Mouse (Mus musculus) MEL (cell line): ENCODE data around the gene Tmem44. TPM values are rescaled to one million over a fixed set of nuclear protein-coding genes. Genes with fewer than 3 reads are reported as not detected.
A peak's percentile ranks its signal among the peaks of the same experiment; 100 is the strongest.

Experiments
- DNase-seq: peaks from one replicate; pipeline ENCODE4 v3.0.0; 2011; ENCODE audit warnings: low read depth, low spot score
- H3K27ac ChIP-seq: 2 replicates; pipeline ENCODE4 v1.5.1; 2012; ENCODE audit warnings: low read depth, mild to moderate bottlenecking, control low read depth, low read length, moderate library complexity; ENCODE audit not compliant: control insufficient read depth
- H3K27me3 ChIP-seq, 2 experiments: fragments of 150-350 bp in 1 of 2; sonication (generic) in 1 of 2; 2 replicates each; pipeline ENCODE4 v1.6.1; 2012; ENCODE audit warnings: low read length in 2 of 2, mild to moderate bottlenecking in 2 of 2, improper control_type of control experiment in 1 of 2, moderate library complexity in 1 of 2; ENCODE audit not compliant: insufficient read depth in 2 of 2, control insufficient read depth in 1 of 2
- H3K36me3 ChIP-seq, 2 experiments: 2 replicates each; pipeline ENCODE4 v1.6.1; 2012 to 2014; ENCODE audit warnings: low read length in 2 of 2, improper control_type of control experiment in 1 of 2, inconsistent platforms in 1 of 2, mild to moderate bottlenecking in 1 of 2; ENCODE audit not compliant: insufficient read depth in 2 of 2, control insufficient read depth in 1 of 2
- H3K4me1 ChIP-seq, 2 experiments: fragments of 150-350 bp in 1 of 2; sonication (generic) in 1 of 2; 2 replicates each; pipeline ENCODE4 v1.6.1; 2012; ENCODE audit warnings: low read length in 2 of 2, improper control_type of control experiment in 1 of 2, mild to moderate bottlenecking in 1 of 2; ENCODE audit not compliant: insufficient read depth in 2 of 2, control insufficient read depth in 1 of 2
- H3K4me3 ChIP-seq, 2 experiments: fragments of 150-350 bp in 1 of 2; sonication (generic) in 1 of 2; 2 replicates each; pipeline ENCODE4 v1.5.1; 2012; ENCODE audit warnings: low read depth in 2 of 2, low read length in 2 of 2, mild to moderate bottlenecking in 2 of 2, moderate library complexity in 2 of 2, control low read depth in 1 of 2, improper control_type of control experiment in 1 of 2; ENCODE audit not compliant: control insufficient read depth in 1 of 2, insufficient read depth in 1 of 2
- H3K79me2 ChIP-seq: 2 replicates; pipeline ENCODE4 v1.6.1; 2012; ENCODE audit warnings: mild to moderate bottlenecking, low read length, moderate library complexity; ENCODE audit not compliant: control insufficient read depth, poor library complexity, insufficient read depth
- H3K9ac ChIP-seq: 2 replicates; pipeline ENCODE4 v1.6.1; 2012; ENCODE audit warnings: low read depth, mild to moderate bottlenecking, control low read depth, low read length, moderate library complexity; ENCODE audit not compliant: control insufficient read depth, poor library complexity, severe bottlenecking
- H3K9me3 ChIP-seq: fragments of 150-350 bp; sonication (generic); replicated peaks from 2 replicates; pipeline ENCODE4 v1.6.1; 2012; ENCODE audit warnings: mild to moderate bottlenecking, low read length, improper control_type of control experiment, moderate library complexity; ENCODE audit not compliant: insufficient read depth
- CHD1 ChIP-seq: IDR thresholded peaks from 2 replicates; pipeline ENCODE4 v1.6.1; 2012; ENCODE audit warnings: low read depth, mild to moderate bottlenecking, inconsistent platforms, low read length, improper control_type of control experiment
- CHD2 ChIP-seq: IDR thresholded peaks from 2 replicates; pipeline ENCODE4 v1.6.1; 2011; ENCODE audit warnings: low read length, improper control_type of control experiment
- CTCF ChIP-seq, 3 experiments: IDR thresholded peaks in 2 of 3; conservative IDR thresholded peaks in 1 of 3; 2 replicates each; pipeline ENCODE4 v1.5.1; 2011 to 2012; ENCODE audit warnings: low read length in 3 of 3, low read depth in 2 of 3, mild to moderate bottlenecking in 2 of 3, improper control_type of control experiment in 1 of 3, inconsistent platforms in 1 of 3, mixed read lengths in 1 of 3, moderate library complexity in 1 of 3; ENCODE audit not compliant: control insufficient read depth in 1 of 3, insufficient read depth in 1 of 3, poor library complexity in 1 of 3, severe bottlenecking in 1 of 3
- E2F4 ChIP-seq: IDR thresholded peaks from 2 replicates; pipeline ENCODE4 v1.6.1; 2011; ENCODE audit warnings: low read depth, low read length, improper control_type of control experiment, borderline replicate concordance
- EP300 ChIP-seq, 2 experiments: IDR thresholded peaks; 2 replicates each; pipeline ENCODE4 v1.6.1; 2011; ENCODE audit warnings: improper control_type of control experiment in 2 of 2, low read length in 2 of 2, low read depth in 1 of 2, mild to moderate bottlenecking in 1 of 2
- ETS1 ChIP-seq: IDR thresholded peaks from 2 replicates; pipeline ENCODE4 v1.6.1; 2012; ENCODE audit warnings: low read depth, mild to moderate bottlenecking, inconsistent platforms, low read length, improper control_type of control experiment, moderate library complexity
- JUND ChIP-seq: IDR thresholded peaks from 2 replicates; pipeline ENCODE4 v1.6.1; 2011; ENCODE audit warnings: low read depth, mild to moderate bottlenecking, improper control_type of control experiment, low read length
- KAT2A ChIP-seq: conservative IDR thresholded peaks from 2 replicates; pipeline ENCODE4 v1.6.1; 2012; ENCODE audit warnings: low read depth, low read length, improper control_type of control experiment, inconsistent platforms
- MAFK ChIP-seq: IDR thresholded peaks from 2 replicates; pipeline ENCODE4 v1.6.1; 2011; ENCODE audit warnings: low read depth, mild to moderate bottlenecking, low read length, improper control_type of control experiment, borderline replicate concordance
- MAZ ChIP-seq: IDR thresholded peaks from 2 replicates; pipeline ENCODE4 v1.6.1; 2012; ENCODE audit warnings: low read depth, mild to moderate bottlenecking, inconsistent platforms, low read length, improper control_type of control experiment
- MXI1 ChIP-seq: IDR thresholded peaks from 2 replicates; pipeline ENCODE4 v1.6.1; 2011; ENCODE audit warnings: mild to moderate bottlenecking, low read depth, low read length, improper control_type of control experiment
- MYB ChIP-seq: IDR thresholded peaks from 2 replicates; pipeline ENCODE4 v1.6.1; 2011; ENCODE audit warnings: mild to moderate bottlenecking, low read depth, low read length, improper control_type of control experiment
- NELFE ChIP-seq: IDR thresholded peaks from 2 replicates; pipeline ENCODE4 v1.6.1; 2011; ENCODE audit warnings: low read depth, low read length, improper control_type of control experiment
- NRF1 ChIP-seq: IDR thresholded peaks from 2 replicates; pipeline ENCODE4 v1.6.1; 2014; ENCODE audit warnings: low read depth, mild to moderate bottlenecking, inconsistent platforms, low read length, improper control_type of control experiment, moderate library complexity; ENCODE audit not compliant: poor library complexity, insufficient read depth, severe bottlenecking
- POLR2A ChIP-seq, 2 experiments: IDR thresholded peaks; 2 replicates each; pipeline ENCODE4 v1.6.1; 2011 to 2012; ENCODE audit warnings: low read length in 2 of 2, mild to moderate bottlenecking in 2 of 2, control low read depth in 1 of 2, improper control_type of control experiment in 1 of 2, low read depth in 1 of 2, moderate library complexity in 1 of 2; ENCODE audit not compliant: control insufficient read depth in 1 of 2, insufficient read depth in 1 of 2, poor library complexity in 1 of 2
- POLR2AphosphoS5 ChIP-seq: IDR thresholded peaks from 2 replicates; pipeline ENCODE4 v1.6.1; 2012; ENCODE audit warnings: low read depth, borderline replicate concordance, mild to moderate bottlenecking, inconsistent platforms, low read length, moderate library complexity, mixed read lengths
- RAD21 ChIP-seq: IDR thresholded peaks from 2 replicates; pipeline ENCODE4 v1.6.1; 2011; ENCODE audit warnings: mild to moderate bottlenecking, low read depth, low read length, improper control_type of control experiment
- RCOR1 ChIP-seq: IDR thresholded peaks from 2 replicates; pipeline ENCODE4 v1.6.1; 2012; ENCODE audit warnings: low read depth, mild to moderate bottlenecking, inconsistent platforms, low read length, improper control_type of control experiment
- SIN3A ChIP-seq: IDR thresholded peaks from 2 replicates; pipeline ENCODE4 v1.6.1; 2012; ENCODE audit warnings: low read length, improper control_type of control experiment, inconsistent platforms
- SMC3 ChIP-seq: IDR thresholded peaks from 2 replicates; pipeline ENCODE4 v1.6.1; 2011; ENCODE audit warnings: low read depth, low read length, improper control_type of control experiment
- TBP ChIP-seq: IDR thresholded peaks from 2 replicates; pipeline ENCODE4 v1.8.0; 2011; ENCODE audit warnings: low read depth, low read length, improper control_type of control experiment
- USF1 ChIP-seq: IDR thresholded peaks from 2 replicates; pipeline ENCODE4 v1.6.1; 2014; ENCODE audit warnings: low read depth, mild to moderate bottlenecking, inconsistent platforms, low read length, improper control_type of control experiment, moderate library complexity
- USF2 ChIP-seq, 2 experiments: IDR thresholded peaks; 2 replicates each; pipeline ENCODE4 v1.6.1; 2011 to 2012; ENCODE audit warnings: improper control_type of control experiment in 2 of 2, low read length in 2 of 2, borderline replicate concordance in 1 of 2, inconsistent platforms in 1 of 2, low read depth in 1 of 2, mild to moderate bottlenecking in 1 of 2; ENCODE audit not compliant: insufficient read depth in 1 of 2
- ZMIZ1 ChIP-seq: IDR thresholded peaks from 2 replicates; pipeline ENCODE4 v1.6.1; 2012; ENCODE audit warnings: low read depth, mild to moderate bottlenecking, inconsistent platforms, low read length, improper control_type of control experiment, moderate library complexity
- ZNF384 ChIP-seq: IDR thresholded peaks from 2 replicates; pipeline ENCODE4 v1.6.1; 2012; ENCODE audit warnings: low read depth, mild to moderate bottlenecking, inconsistent platforms, low read length, improper control_type of control experiment
- polyA plus RNA-seq, 2 experiments: library from polyadenylated mRNA; stranded (reverse) in 1 of 2; unstranded in 1 of 2; fragments of >175 nt in 1 of 2; fragments of >200 nt in 1 of 2; gene quantifications; 2 replicates each; pipeline versions ENCODE4 v1.2.1 to v1.2.4; 2012; ENCODE audit warnings: low replicate concordance in 2 of 2, low read depth in 1 of 2; ENCODE audit not compliant: insufficient read length in 2 of 2, insufficient read depth in 1 of 2, missing spikeins in 1 of 2
- total RNA-seq: library from RNA; depleted of rRNA; stranded (reverse); fragments of 300-350 nt; gene quantifications from 2 replicates; pipeline ENCODE4 v1.2.3, GENCODE M21; 2012

Tmem44 gene
- total and polyA plus RNA-seq, 3 experiments: 0.50 to 1.4 TPM; not detected in 1

DNA sequence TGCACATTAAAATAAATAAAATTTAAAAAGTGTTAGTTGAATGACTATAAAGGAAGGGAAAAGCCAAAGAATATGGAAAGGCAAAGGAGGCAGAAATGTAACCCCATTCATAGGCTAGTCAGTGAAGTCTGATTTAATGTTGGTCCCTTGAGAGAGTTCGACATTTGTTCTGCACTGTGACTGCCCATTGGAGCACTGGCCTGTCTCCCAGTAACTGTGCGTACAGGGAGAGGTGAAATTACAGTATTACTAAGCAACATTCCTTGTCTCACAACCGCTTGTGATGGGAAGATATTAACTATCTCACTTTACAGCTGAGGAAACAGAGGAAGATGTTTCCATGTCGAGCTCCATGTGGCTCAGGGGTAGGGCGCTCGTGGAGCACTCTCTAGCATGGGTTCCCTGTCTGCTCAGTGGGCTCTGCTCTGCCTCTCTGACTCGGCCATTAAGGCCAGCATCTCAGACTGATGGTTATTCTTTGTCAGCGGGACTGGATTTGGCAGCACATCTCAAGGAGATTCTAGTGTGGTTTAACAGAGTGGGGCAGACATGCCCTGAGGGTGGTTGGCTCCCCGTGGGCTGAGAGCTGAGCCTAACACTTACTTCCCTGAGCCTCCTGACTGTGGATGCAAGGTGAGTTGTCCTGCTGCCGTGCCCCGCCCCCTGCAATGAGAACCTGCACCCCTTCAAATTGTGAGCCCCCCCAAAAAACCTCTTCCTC, 45.2 kb downstream of the Tmem44 start:
- DNase-seq: no peak
- Histone ChIP-seq H3K9ac (no peak overlapping the region), H3K79me2 (no peaks in the 10 kb centered on the region), H3K27me3 (no peaks in the 10 kb centered on the region), H3K9me3 (no peaks in the 10 kb centered on the region), H3K36me3 (peaks cover 0 to 18% of the 10 kb centered on the region in 2 experiments; a peak in 2 of 4 replicates), H3K27ac (no peak overlapping the region), H3K4me1 (peaks cover 0 to 23% of the 10 kb centered on the region in 2 experiments; a peak in 2 of 4 replicates), H3K4me3 (no peak overlapping the region)
- TF ChIP-seq NRF1 (no peak), E2F4 (no peak), ZMIZ1 (no peak), RCOR1 (no peak), MYB (no peak), CHD1 (no peak), TBP (no peak)

DNA sequence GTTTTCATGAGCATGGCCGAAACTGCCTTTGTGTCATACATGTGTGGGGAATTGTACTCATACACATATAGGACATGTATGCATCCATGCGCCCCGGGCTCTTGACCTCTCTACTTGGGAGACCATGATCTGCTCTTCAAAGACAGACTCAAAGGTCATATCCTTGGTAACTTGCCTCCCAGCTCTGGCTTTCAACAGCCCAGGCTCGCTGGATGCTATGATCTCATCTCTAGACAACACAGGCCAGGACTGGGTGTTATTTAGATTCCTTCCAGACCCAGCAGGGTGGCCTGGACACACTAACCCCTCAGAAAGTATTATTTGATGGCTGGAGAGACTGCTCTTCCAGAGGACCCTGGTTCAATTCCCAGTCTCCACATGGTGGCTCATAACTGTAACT, 45.8 kb downstream of the Tmem44 start:
- no peaks in the 10 kb centered on the region for H3K9me3 ChIP-seq
- H3K9ac ChIP-seq: no peak overlapping the region
- peaks cover 0 to 19% of the 10 kb centered on the region in 2 experiments; a peak in 2 of 4 replicates for H3K4me1 ChIP-seq
- no peak overlapping the region for H3K4me3 ChIP-seq
- no peak for DNase-seq
- no peak overlapping the region for H3K27ac ChIP-seq
- H3K79me2 ChIP-seq: no peaks in the 10 kb centered on the region
- TF ChIP-seq ETS1 (no peak), MXI1 (no peak), NELFE (no peak), JUND (no peak), SIN3A (no peak), ZMIZ1 (no peak)
- no peaks in the 10 kb centered on the region for H3K27me3 ChIP-seq
- H3K36me3 ChIP-seq: peaks cover 0 to 14% of the 10 kb centered on the region in 2 experiments; a peak in 2 of 4 replicates

DNA sequence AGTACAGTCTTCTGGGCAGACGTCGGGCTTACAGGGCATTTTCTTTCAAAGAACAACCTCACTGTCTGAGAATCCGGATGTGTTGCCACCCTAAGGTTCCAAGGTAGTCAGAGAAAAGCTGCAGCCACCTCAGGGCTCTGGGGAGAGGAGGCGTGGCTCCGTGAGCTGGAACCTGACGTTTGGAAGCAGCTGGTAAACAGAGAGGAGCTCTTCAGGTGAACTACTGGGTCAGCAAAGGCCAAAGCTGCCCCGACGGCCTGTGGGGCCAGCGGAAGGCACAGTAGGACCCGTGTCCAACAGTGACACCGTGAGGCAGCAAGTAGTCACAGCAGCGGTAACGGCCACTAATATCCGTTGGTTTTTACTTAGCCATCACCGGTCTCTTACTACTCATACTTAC, 46.7 kb downstream of the Tmem44 start:
- Histone ChIP-seq H3K36me3 (peaks cover 0 to 7% of the 10 kb centered on the region in 2 experiments; a peak in 2 of 4 replicates), H3K4me3 (peak overlapping the region in 1 of 2 experiments; percentile 28; a peak in 2 of 4 replicates), H3K9ac (peak overlapping the region; percentile 65), H3K79me2 (no peaks in the 10 kb centered on the region), H3K27me3 (no peaks in the 10 kb centered on the region), H3K27ac (no peak overlapping the region), H3K4me1 (peaks cover 0 to 11% of the 10 kb centered on the region in 2 experiments; a peak in 2 of 4 replicates), H3K9me3 (no peaks in the 10 kb centered on the region)
- peak; percentile 75 for DNase-seq
- no peak for TF ChIP-seq USF2 (IDR thresholded peaks at IDR 0.05; ENCODE audit: borderline replicate concordance in 1 of 2, insufficient read depth in 1 of 2, low read depth in 1 of 2, low read length in 2 of 2)
- no peak for TF ChIP-seq MAZ
- no peak for TF ChIP-seq CHD2
- TF ChIP-seq ETS1: no peak
- no peak for TF ChIP-seq KAT2A
- no peak for TF ChIP-seq TBP
- TF ChIP-seq MYB: no peak; the same call in 1 of the 2 replicates
- TF ChIP-seq POLR2A (IDR thresholded peaks at IDR 0.05; ENCODE audit: control insufficient read depth in 1 of 2, insufficient read depth in 1 of 2, low read depth in 1 of 2, low read length in 2 of 2, poor library complexity in 1 of 2): no peak
- peak; percentile 96 for TF ChIP-seq RAD21
- TF ChIP-seq POLR2AphosphoS5: no peak
- TF ChIP-seq ZNF384: no peak
- TF ChIP-seq SMC3: peak; percentile 93
- TF ChIP-seq USF1: no peak
- TF ChIP-seq EP300 (IDR thresholded peaks at IDR 0.05; ENCODE audit: low read depth in 1 of 2, low read length in 2 of 2): no peak
- TF ChIP-seq MAFK: no peak
- TF ChIP-seq CTCF (IDR thresholded peaks at IDR 0.05 in 2 of 3, conservative IDR thresholded peaks at IDR 0.05 in 1 of 3; ENCODE audit: control insufficient read depth in 1 of 3, insufficient read depth in 1 of 3, low read depth in 2 of 3, low read length in 3 of 3, poor library complexity in 1 of 3, severe bottlenecking in 1 of 3): peak; percentile 89 to 92 (median 92)
